Mouse (Mus musculus) frontal cortex, adult 2 months (tissue): ENCODE results near the gene Slc29a4. TPM values are rescaled to one million over a fixed set of nuclear protein-coding genes. Genes with fewer than 3 reads are reported as not detected.
A peak's percentile ranks its signal among the peaks of the same experiment; 100 is the strongest.

Source experiments
- DNase-seq, 2 experiments: peaks; one replicate each; pipeline ENCODE4 v3.0.0; 2022; ENCODE audit warnings: low spot score in 1 of 2; ENCODE audit errors: extremely low spot score in 1 of 2
- polyA plus RNA-seq: library from polyadenylated mRNA; depleted of rRNA; stranded (reverse); fragments of >200 nt; gene quantifications from 2 replicates; pipeline ENCODE4 v1.2.3, GENCODE M21; 2012

Gene Slc29a4
- polyA plus RNA-seq, 1 experiment: 14.6 TPM

DNA sequence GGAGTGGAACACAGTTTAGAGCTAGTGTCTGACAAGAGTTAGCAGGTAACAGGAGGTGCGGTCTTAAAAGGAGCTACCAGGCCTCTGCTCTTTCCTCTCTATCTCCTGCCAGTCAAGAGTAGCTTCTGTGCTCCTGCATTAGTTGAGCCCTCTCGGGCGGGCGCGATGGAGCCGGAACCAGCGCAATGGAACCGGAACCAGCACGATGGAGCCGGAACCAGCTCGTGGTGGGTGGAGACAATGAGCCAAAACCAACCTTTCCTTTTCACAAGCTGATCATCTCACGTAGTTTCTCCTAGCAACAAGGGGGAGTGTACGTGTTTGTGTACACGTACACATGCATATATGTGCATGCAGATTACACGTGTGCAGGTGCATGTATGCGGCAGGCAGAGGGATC is 36.0 kb downstream of the Slc29a4 start:
- no peak for DNase-seq

GRCm38 (mm10) chr5:142730295-142730694 is 38.0 kb downstream of the Slc29a4 start:
- no peak for DNase-seq

GRCm38 (mm10) chr5:142731916-142732315 is 39.6 kb downstream of the Slc29a4 start:
- no peak for DNase-seq

DNA sequence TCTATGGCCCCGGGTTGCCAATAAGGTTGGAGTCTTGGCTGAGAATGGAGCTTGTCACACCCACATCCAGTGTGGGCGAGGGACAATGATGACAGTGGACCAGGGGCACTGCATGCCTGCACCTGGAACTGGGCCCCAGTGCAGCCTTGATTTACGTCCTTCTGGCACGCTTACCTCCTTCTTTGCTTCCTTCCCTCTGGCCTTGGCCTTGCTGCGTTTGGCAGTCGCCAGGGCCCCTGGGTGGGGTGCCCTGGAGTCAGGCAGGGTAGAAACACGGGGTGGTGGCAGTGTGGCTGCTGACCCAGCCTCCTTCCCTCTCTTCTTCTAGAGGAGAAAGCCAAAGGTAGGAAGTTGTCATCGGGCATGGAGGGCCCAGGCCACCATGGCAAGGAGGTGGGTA is 47.6 kb downstream of the Slc29a4 start:
- no peak for DNase-seq

DNA sequence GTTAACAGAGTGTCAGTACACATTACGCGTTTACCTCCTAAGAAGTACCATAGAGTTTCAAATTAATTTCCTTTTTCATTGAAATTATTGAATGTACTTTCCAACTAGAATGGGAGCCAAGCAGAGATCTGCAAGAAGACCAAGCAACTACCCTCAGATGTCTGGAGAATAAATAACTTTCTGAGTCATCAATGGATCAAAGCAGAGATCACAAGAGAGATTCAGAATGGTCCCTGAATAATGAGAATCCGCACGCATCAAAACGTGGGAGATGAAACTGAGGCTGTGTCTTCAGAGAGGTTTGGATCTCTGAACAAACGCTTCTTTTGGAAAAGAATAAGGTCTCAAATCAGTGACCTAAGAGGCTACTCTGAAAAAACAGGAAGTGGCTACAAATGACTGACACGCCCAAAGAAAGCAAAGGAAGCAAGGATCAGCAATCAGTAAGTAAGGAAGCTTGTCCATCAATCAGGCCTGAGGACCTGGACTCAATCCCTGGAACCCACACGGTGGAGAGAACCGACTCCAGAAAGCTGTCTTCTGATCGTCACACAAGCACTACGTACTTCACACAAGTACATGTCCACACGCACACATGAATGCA is 54.8 kb downstream of the Slc29a4 start:
- peak in 1 of 2 experiments; percentile 47 for DNase-seq

DNA sequence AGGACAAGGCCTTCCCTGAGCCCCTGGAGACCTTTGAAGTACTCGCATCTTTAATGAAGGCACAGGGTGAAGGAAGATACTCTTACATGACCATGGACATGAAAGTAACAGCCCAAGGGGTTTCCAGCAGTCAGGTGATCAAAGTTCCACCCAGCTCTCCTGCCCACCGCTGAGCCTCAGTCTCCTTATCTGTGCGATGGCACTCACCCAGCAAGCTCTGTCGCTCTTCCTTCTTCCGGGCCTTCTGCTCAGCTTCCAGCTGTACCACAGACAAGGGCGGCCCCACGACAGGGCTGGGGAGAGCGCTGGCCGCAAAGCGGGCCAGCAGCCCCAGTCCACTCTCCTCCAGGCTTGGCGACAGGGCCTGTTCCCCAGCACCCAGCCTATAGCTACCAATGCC is 57.9 kb downstream of the Slc29a4 start:
- no peak for DNase-seq

DNA sequence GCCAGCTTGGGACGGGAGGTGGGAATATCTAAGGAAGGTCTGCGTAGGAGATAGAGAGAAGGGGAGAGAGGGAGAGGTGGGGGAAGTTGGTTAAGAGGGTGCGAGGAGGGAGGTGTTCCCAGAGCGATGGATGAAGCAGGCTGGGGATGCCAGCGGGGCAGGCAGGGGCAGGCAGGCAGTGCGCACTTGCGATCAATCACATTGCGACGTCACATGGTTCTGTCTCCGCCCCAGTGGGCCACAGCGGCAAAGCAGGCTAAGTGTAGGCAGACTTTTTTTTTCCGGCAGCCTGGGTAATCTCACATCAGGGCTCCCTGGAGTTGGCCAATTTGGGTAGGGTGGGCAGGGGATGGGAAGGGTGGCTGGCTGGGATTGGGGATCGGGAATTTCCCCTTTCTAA is 59.9 kb downstream of the Slc29a4 start:
- peak in 1 of 2 experiments; percentile 45 for DNase-seq

DNA sequence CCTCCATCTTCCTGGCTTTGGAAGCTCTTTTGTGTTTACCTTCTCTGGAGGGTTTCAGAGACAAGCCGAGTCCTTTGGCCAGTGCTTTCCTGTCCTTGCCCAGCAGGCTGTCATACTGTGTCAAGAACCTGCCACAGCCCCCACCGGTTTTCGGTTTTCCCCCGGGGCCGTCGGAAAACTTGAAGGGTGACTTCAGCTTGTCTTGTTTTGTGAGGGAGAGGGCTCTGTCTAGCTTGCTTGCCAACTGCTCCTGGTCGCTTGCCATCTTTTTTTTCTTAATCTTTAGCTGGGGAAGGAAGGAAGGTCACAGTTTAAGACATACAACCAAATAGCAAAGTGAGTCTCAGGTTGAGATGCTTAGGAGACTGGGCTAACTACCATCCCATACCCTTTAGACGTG is 67.5 kb downstream of the Slc29a4 start:
- no peak for DNase-seq

DNA sequence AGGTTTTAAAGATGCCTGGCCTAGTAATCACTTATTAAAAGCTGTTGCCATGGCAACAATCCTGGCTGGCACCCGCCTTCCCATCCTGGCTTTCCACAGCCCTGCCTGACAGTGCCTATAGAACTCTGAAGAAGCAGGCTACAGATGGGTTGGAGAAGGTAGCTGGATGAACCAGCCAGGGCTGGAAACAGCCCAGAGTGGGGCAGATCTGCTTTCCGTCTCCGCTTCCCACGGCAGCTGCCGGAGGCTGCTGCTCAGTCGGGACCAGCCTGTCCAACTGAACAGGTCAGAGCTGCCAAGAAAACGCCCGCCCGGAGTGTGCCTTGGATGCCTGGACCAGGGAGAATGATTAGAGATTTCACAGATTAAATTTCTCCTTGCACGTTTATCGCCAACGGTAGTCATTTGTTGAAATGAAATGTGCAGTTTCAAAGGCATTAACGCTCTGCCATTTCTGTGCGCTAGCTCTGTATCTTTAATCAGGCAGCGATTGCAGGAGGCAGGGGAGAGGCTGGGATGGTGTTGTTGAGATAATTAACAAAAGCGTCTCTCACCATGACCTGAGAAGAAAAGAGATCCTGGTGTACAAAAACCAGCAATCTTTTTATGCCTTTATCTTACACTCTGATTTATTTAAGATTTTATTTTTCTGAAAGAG is 69.1 kb downstream of the Slc29a4 start:
- DNase-seq: peak; percentile 52 to 81

GRCm38 (mm10) chr5:142762082-142762807 is 69.9 kb downstream of the Slc29a4 start:
- no peak for DNase-seq

DNA sequence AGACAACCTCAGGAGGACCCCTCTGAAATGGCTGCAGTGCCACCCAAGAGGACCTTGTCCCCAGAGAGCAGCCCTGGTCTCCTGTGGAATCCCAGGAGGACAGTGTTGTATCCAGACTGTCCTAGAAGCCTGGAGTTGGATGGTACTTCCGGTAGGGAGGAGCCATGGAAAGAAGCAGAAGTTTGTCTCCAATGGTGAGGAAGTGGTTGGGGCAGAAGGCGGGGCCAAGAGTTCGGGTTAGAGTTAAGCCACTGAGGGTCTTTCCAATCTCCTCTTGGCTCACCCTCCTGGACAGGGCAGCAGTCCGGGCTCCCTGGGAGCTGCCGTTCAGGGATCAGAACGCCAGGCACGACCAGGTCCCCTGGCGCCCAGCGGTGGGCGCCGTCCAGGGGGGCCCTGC is 72.0 kb downstream of the Slc29a4 start:
- no peak for DNase-seq

DNA sequence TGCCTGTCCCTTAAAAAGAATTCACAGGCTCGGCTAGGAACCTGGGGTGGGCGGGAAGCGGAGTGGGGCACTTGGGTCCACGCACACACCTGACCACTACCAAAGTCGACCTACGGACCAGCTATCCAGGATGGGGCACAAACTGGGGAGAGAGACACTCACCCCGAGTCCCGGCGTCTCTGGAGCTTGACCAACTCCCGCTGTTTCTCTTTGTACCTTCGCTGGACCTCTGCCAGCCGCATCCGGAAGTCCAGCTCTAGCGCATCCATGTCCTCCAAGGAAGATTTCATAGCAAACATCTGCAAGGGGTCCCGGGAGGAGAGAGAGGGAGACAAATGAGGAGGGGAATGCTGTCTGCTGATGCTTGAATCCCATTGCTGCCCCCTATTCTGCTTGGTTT is 72.6 kb downstream of the Slc29a4 start:
- no peak for DNase-seq

DNA sequence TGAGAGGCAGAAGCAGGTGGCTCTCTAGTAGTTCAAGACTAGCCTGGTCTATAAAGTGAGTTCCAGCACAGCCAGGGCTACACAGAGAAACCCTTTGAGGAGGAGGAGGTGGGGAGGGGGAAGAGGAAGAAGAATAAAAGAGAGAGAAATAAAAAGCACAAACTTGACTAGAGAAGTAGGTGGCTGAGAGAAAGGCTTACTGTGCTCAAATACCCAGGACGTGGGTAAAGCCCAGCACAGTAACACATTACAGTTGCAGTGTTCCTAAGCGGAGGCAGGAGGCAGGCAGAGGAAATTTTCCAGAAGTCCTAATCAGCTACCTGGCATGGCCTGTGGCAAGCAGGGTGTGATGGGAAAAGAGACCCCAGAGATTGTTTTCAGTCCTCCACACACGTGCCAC is 74.4 kb downstream of the Slc29a4 start:
- DNase-seq: peak in 1 of 2 experiments; percentile 38

- peak; percentile 69 to 90 for DNase-seq
Measured at GRCm38 (mm10) chr5:142767937-142768336, 75.6 kb downstream of the Slc29a4 start.

DNA sequence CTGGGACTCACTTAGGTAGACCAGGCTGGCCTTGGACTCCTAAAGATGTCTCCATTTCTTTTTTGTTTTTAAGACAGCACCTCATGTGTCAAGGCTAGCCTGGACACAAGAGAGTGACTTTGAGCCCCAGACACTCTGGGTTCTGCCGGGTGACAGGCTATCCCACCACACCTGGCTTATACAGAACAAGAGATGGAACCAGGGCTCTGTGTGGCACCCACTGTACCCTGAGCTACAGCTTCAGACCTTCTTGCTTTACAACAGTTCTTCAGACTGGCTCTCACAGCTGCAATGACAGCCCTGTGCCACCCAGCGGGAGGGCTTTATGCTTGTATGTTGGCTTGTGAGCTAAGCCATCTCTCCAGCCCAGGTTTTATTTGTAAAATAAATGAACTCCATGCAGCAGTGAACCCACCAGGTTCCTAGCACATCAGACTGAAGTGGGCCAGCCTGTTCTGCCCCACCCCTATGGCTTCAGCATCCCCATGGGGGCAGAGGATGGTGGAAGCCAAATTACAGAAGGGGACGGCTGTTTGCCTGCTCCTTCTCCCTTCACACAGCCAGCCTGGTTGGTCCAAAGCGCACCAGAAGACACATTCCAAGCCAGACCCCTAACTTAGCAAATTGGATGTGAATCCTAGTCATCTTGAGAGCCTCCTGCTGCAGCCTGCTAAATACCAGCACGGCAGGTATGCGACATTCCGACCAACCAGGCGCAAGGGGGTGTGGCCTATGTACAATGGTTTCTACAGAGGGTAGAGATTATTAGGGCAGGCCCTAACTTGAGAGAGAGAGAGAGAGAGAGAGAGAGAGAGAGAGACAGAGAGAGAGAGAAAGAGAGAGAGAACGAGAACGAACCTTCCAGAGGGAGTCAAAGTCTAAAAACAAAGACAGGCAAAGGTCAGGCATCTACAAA is 76.3 kb downstream of the Slc29a4 start:
- DNase-seq: no peak

DNA sequence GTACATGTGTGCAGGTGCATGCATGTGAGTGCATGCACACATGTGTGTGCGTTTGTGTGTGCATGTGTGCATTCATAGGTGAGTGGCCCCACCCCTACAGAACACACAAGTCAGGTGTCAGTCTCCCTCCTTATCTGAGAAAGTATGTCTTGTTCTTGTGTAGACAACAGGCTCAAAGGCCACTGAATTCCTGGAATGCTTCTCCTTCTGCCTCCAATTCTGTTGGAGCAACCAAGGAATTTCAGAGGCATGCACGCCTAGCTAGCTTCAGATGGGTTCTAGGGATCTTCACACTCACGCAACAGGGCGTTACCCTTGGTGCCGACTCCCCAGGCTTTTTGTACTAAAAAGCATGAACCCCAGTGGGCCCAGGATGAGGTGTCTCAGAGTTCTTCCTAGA is 77.3 kb downstream of the Slc29a4 start:
- no peak for DNase-seq

GRCm38 (mm10) chr5:142771034-142771433 is 78.7 kb downstream of the Slc29a4 start:
- no peak for DNase-seq

GRCm38 (mm10) chr5:142771964-142772363 is 79.7 kb downstream of the Slc29a4 start:
- DNase-seq: no peak
